Mouse (Mus musculus) central nervous system, embryonic 18 days (tissue): Measurements from ENCODE around the gene Iqcf1. TPM values are rescaled to one million over a fixed set of nuclear protein-coding genes. Genes with fewer than 3 reads are reported as not detected.

Experiments
- polyA plus RNA-seq: library from polyadenylated mRNA; depleted of rRNA; stranded (reverse); fragments of >200 nt; gene quantifications from 2 replicates; pipeline ENCODE4 v1.2.3, GENCODE M21; 2012; rRNA removed

Iqcf1 gene
- polyA plus RNA-seq = not detected in 2 replicates

GRCm38 (mm10) chr9:106499667-106500066 is at the start of gene Iqcf1:
Iqcf1 (plus strand) TSS chr9:106499967.

GRCm38 (mm10) chr9:106453271-106454070 is 46.3 kb upstream of the Iqcf1 start, which contains the start of gene Pcbp4:
Pcbp4 (plus strand) TSS chr9:106453291.

GRCm38 (mm10) chr9:106465571-106466200 is 34.1 kb upstream of the Iqcf1 start, which contains the start of gene Gpr62:
Gpr62 (minus strand) TSS chr9:106465938.

GRCm38 (mm10) chr9:106475663-106476001 is 24.1 kb upstream of the Iqcf1 start, which contains the start of gene Rrp9:
Rrp9 (plus strand) TSS chr9:106475963.

GRCm38 (mm10) chr9:106476924-106477484 is 22.8 kb upstream of the Iqcf1 start, which contains the start of gene Parp3:
Parp3 (minus strand) TSS chr9:106476949.

GRCm38 (mm10) chr9:106514273-106514672 is 14.5 kb downstream of the Iqcf1 start, which contains the start of gene Iqcf5:
Iqcf5 (plus strand) TSS chr9:106514573.

Other genes with a start within 250 kb of the Iqcf1 start
- gene Poc1a, start 218.9 kb upstream of the Iqcf1 start, polyA plus RNA-seq = 8.3 and 9.5 TPM in 2 replicates
- gene Dusp7, start 131.3 kb upstream of the Iqcf1 start, polyA plus RNA-seq = 43.2 and 43.9 TPM in 2 replicates
- gene Rpl29, start 70.5 kb upstream of the Iqcf1 start, polyA plus RNA-seq = 797 and 834 TPM in 2 replicates
- gene Acy1, start 61.6 kb upstream of the Iqcf1 start, polyA plus RNA-seq = 11.7 and 12.7 TPM in 2 replicates
- 21.1 and 21.6 TPM in 2 replicates for gene Abhd14b, start 52.5 kb upstream of the Iqcf1 start, polyA plus RNA-seq
- 92.3 and 95.3 TPM in 2 replicates for gene Abhd14a, start 52.3 kb upstream of the Iqcf1 start, polyA plus RNA-seq
- 529 and 536 TPM in 2 replicates for gene Pcbp4, start 46.7 kb upstream of the Iqcf1 start, polyA plus RNA-seq
- 0.70 and 0.74 TPM in 2 replicates for gene Gpr62, start 34.0 kb upstream of the Iqcf1 start, polyA plus RNA-seq
- gene Rrp9, start 24.0 kb upstream of the Iqcf1 start, polyA plus RNA-seq = 55.4 and 57.4 TPM in 2 replicates
- 1.8 and 2.3 TPM in 2 replicates for gene Parp3, start 23.0 kb upstream of the Iqcf1 start, polyA plus RNA-seq
- gene Iqcf5, start 14.6 kb downstream of the Iqcf1 start, polyA plus RNA-seq = 0.24 TPM in 1 of 2 replicates, not detected in the other
- gene Iqcf3, start 61.7 kb downstream of the Iqcf1 start, polyA plus RNA-seq = not detected in 2 replicates
- not detected in 2 replicates for gene Iqcf4, start 71.0 kb downstream of the Iqcf1 start, polyA plus RNA-seq
- not detected in 2 replicates for gene Iqcf6, start 126.6 kb downstream of the Iqcf1 start, polyA plus RNA-seq
- gene Grm2, start 156.1 kb downstream of the Iqcf1 start, polyA plus RNA-seq = 19.3 and 22.2 TPM in 2 replicates
- gene Tex264, start 186.0 kb downstream of the Iqcf1 start, polyA plus RNA-seq = 69.3 and 72.1 TPM in 2 replicates